Mouse (Mus musculus): ENCODE measurements around the gene 1700013G24Rik. TPM values are rescaled to one million over a fixed set of nuclear protein-coding genes. Genes with fewer than 3 reads are reported as not detected.
A peak's percentile ranks its signal among the peaks of the same experiment; 100 is the strongest.

Gene 1700013G24Rik
- polyA plus RNA-seq, 1 experiment from 2014 or later, result not detected

DNA sequence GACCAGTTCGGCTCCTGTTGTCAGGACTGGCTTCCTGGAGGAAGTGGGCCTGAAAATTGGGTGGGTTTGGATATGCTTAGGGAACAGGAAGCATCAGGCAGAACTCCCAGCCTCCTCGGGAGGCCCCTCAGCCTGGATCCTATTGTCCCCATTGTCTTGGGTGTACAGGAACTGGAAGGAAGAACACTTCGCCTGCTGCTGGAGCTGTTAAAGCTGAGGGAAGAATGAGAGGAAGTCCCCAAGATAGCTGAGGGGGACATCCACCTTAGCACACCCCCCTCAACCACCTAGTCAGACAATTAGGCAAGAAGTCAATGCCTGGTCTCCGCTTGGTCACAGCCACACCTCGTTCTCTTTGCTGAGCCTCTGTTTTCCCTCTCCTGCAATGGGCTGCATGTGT, 25.2 kb downstream of the 1700013G24Rik start:
- 0 out of 2 replicates have a peak overlapping the region, but pooled peaks have one; percentile 27 for H3K4me2 ChIP-seq (ENCODE audit: low read length)
- H3K27me3 ChIP-seq (ENCODE audit: insufficient read depth, low read length), result no peaks in the 10 kb centered on the region
- H3K9ac ChIP-seq (ENCODE audit: low read depth, low read length), result no peak overlapping the region
- no peaks in the 10 kb centered on the region for H3K9me3 ChIP-seq (replicated peaks; ENCODE audit: low read length)
- TF ChIP-seq CTCF (IDR thresholded peaks at IDR 0.05; ENCODE audit: low read depth), result no peak
- H3K4me1 ChIP-seq (replicated peaks; ENCODE audit: insufficient read depth, low read length), result peaks cover 74% of the 10 kb centered on the region
- ATAC-seq (replicated peaks; ENCODE audit: low FRiP score, low read depth), result no peak
- no peak overlapping the region for H3K4me3 ChIP-seq (replicated peaks; ENCODE audit: low read depth, low read length)
- peak; percentile 60 for DNase-seq (ENCODE audit: low spot score)
- WGBS, result 59% methylated on average over 5 of the region's 5 CpGs
- peak overlapping the region; percentile 95 for H3K27ac ChIP-seq
- no peaks in the 10 kb centered on the region for H3K36me3 ChIP-seq (ENCODE audit: insufficient read depth, low read length)

DNA sequence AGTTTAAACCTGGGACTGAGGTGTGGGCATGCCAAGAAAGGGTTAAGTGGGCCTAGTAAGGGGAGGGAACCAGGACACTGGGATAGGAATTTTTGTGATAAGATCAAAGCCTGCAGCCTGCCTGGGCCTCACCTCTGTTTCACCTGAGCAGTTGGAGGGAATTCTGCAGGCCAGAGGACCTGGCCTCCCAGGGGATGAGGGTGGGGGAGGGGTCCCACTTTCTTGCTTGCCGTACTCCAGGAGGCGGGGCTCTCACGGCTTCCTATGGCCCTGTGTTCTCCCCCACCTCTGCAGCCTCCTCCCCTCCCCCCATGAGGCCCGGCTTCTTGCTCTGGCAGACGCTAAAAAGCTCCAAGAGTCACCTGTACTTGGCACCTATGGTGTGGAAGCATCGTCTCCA, 26.7 kb downstream of the 1700013G24Rik start:
- H3K36me3 ChIP-seq (ENCODE audit: insufficient read depth, low read length), result no peaks in the 10 kb centered on the region
- ATAC-seq (replicated peaks; ENCODE audit: low FRiP score, low read depth) (peak; percentile 57), DNase-seq (ENCODE audit: low spot score) (peak; percentile 63)
- peaks cover 71% of the 10 kb centered on the region for H3K4me1 ChIP-seq (replicated peaks; ENCODE audit: insufficient read depth, low read length)
- peak overlapping the region; percentile 27 for H3K4me2 ChIP-seq (ENCODE audit: low read length)
- H3K27me3 ChIP-seq (ENCODE audit: insufficient read depth, low read length), result no peaks in the 10 kb centered on the region
- WGBS, result 8% methylated on average over 6 of the region's 6 CpGs
- H3K9me3 ChIP-seq (replicated peaks; ENCODE audit: low read length), result no peaks in the 10 kb centered on the region
- H3K4me3 ChIP-seq (replicated peaks; ENCODE audit: low read depth, low read length), result no peak overlapping the region
- no peak for TF ChIP-seq CTCF (IDR thresholded peaks at IDR 0.05; ENCODE audit: low read depth)
- peak overlapping the region; percentile 3; the same call in 1 of the 2 replicates for H3K9ac ChIP-seq (ENCODE audit: low read depth, low read length)
- H3K27ac ChIP-seq, result peak overlapping the region; percentile 95

DNA sequence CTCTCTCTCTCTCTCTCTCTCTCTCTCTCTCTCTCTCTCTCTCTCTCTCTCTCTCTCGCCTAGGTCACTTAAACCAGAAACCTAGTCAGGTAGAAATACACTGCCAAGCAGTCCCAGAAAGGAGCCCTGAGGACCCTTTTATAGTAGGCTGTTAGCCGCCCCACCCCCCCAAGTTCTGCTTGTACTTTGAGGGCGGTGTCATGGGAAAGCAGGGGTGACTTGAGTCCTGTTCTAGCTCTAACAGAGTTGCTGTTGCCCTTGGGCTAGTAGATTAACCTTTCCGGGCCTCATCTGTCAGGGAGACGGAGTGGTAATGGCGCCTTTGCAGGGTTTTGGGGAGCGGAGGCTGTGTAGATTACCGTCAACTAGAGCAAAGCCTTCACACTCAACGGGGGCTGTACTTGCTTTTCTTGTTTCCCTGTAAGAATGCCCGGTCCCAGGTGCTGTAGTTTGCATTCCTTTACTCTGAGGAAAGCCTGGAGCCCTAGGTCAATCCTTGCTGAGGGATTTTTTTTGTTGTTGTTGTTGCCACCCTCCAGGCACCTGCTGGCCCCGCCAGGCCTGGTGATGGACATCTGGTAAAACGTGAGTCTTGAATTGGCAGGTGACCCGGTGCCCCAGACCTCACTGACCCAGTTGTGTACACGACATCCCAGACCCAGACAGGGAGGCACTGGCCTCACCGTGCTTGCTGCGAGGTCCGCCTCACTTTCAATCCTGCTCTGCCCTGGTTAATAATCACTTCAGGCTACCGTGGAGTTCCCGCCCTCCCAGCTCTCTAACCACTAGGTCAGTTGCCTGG, 27.3 kb downstream of the 1700013G24Rik start:
- Histone ChIP-seq H3K9ac (ENCODE audit: low read depth, low read length) (peak overlapping the region; percentile 3; the same call in 1 of the 2 replicates), H3K36me3 (ENCODE audit: insufficient read depth, low read length) (no peaks in the 10 kb centered on the region), H3K4me2 (ENCODE audit: low read length) (peak overlapping the region; percentile 27), H3K27ac (peak overlapping the region; percentile 95), H3K4me3 (replicated peaks; ENCODE audit: low read depth, low read length) (no peak overlapping the region), H3K4me1 (replicated peaks; ENCODE audit: insufficient read depth, low read length) (peaks cover 71% of the 10 kb centered on the region), H3K9me3 (replicated peaks; ENCODE audit: low read length) (no peaks in the 10 kb centered on the region), H3K27me3 (ENCODE audit: insufficient read depth, low read length) (no peaks in the 10 kb centered on the region)
- DNase-seq (ENCODE audit: low spot score) (peak; percentile 66), ATAC-seq (replicated peaks; ENCODE audit: low FRiP score, low read depth) (peak; percentile 74)
- WGBS, result 25% methylated on average over 19 of the region's 19 CpGs
- TF ChIP-seq CTCF (IDR thresholded peaks at IDR 0.05; ENCODE audit: low read depth), result no peak

DNA sequence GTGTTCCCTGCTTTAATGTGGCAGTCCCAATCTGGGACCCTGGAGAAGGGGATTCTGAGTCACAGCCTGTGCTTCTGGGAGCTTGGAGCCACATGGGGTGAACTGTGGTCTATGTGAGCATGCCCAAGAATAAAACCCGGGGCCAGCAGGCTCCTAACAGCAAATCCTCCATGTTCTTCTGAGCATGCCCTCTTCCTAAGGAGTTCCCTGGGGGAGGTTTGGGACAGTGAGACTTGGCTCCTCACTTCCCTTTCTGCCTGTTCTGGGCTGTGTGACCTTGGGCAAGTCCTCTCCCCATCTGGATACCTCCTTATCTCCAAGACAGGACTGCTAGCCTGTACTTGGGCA, 27.9 kb downstream of the 1700013G24Rik start:
- peak overlapping the region; percentile 95 for H3K27ac ChIP-seq
- H3K9me3 ChIP-seq (replicated peaks; ENCODE audit: low read length), result no peaks in the 10 kb centered on the region
- no peak for DNase-seq (ENCODE audit: low spot score)
- no peak for ATAC-seq (replicated peaks; ENCODE audit: low FRiP score, low read depth)
- no peaks in the 10 kb centered on the region for H3K27me3 ChIP-seq (ENCODE audit: insufficient read depth, low read length)
- TF ChIP-seq CTCF (IDR thresholded peaks at IDR 0.05; ENCODE audit: low read depth), result no peak
- no peaks in the 10 kb centered on the region for H3K36me3 ChIP-seq (ENCODE audit: insufficient read depth, low read length)
- H3K9ac ChIP-seq (ENCODE audit: low read depth, low read length), result no peak overlapping the region
- H3K4me2 ChIP-seq (ENCODE audit: low read length), result peak overlapping the region; percentile 22
- no peak overlapping the region for H3K4me3 ChIP-seq (replicated peaks; ENCODE audit: low read depth, low read length)
- WGBS, result 6% methylated on average over 1 of the region's 1 CpGs
- peaks cover 71% of the 10 kb centered on the region for H3K4me1 ChIP-seq (replicated peaks; ENCODE audit: insufficient read depth, low read length)

DNA sequence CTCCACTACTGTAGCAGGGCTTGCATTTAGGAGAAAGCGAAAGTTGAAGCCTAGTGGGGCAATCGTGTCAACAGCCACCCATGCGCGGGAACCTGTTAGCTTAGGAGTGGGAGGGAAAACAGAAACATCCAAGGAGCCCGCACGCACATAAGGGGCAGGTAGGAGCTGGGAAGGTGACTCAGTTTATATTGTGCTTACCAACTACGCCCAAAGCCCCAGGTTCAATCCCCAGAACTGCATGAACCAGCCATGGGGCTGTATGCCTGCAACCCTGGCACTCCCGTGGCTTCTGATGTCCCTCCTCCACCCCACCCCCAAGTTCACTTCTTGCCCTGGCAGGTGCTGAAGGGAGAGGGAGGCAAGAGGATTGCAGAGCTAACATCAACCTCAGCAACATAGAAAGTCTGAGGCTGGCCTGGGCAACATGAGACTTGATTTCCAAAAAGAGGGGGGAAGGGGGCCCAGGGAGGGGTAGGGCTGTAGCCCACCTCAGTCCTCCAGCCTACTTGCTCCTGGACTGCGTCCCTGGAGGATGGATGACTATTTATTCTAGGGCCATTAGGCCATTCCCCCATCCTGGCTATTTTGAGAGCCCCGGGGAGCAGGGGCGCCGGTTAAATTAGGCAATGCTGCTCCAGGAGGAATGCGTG, 28.4 kb downstream of the 1700013G24Rik start:
- no peak for DNase-seq (ENCODE audit: low spot score)
- peak overlapping the region; percentile 22 for H3K4me2 ChIP-seq (ENCODE audit: low read length)
- H3K9ac ChIP-seq (ENCODE audit: low read depth, low read length), result no peak overlapping the region

DNA sequence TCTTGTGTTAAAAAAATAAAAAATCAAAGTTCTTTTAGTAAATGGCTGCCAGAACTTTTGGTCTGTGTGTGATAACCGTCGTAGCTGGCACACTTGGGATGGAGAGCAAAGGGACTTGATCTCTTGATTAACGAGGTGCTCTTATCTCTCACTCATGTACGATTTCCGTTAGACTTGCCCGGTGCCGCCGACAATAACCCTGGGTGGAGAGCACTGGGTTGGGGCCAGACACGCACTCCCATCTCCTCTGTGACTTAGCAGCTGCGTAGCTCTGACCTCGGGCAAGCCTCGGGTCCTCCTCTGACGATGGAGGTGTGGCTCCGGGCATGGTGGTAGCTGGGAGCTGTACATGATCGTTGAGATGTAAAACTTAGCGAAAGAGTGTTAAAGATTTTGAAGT, 30.8 kb downstream of the 1700013G24Rik start:
- H3K4me1 ChIP-seq (replicated peaks; ENCODE audit: insufficient read depth, low read length), result peaks cover 78% of the 10 kb centered on the region
- no peaks in the 10 kb centered on the region for H3K27me3 ChIP-seq (ENCODE audit: insufficient read depth, low read length)
- no peaks in the 10 kb centered on the region for H3K36me3 ChIP-seq (ENCODE audit: insufficient read depth, low read length)
- H3K9ac ChIP-seq (ENCODE audit: low read depth, low read length), result no peak overlapping the region
- H3K9me3 ChIP-seq (replicated peaks; ENCODE audit: low read length), result no peaks in the 10 kb centered on the region
- no peak overlapping the region for H3K4me3 ChIP-seq (replicated peaks; ENCODE audit: low read depth, low read length)
- WGBS, result 35% methylated on average over 16 of the region's 16 CpGs
- H3K4me2 ChIP-seq (ENCODE audit: low read length), result no peak overlapping the region
- no peak for DNase-seq (ENCODE audit: low spot score)
- peak overlapping the region; percentile 89 for H3K27ac ChIP-seq
- no peak for TF ChIP-seq CTCF (IDR thresholded peaks at IDR 0.05; ENCODE audit: low read depth)
- no peak for ATAC-seq (replicated peaks; ENCODE audit: low FRiP score, low read depth)

More for the DNA sequence above, 28.4 kb downstream of the 1700013G24Rik start:
- WGBS, result 39% methylated on average over 13 of the region's 13 CpGs
- Histone ChIP-seq H3K9me3 (replicated peaks; ENCODE audit: low read length) (no peaks in the 10 kb centered on the region), H3K4me1 (replicated peaks; ENCODE audit: insufficient read depth, low read length) (peaks cover 71% of the 10 kb centered on the region), H3K36me3 (ENCODE audit: insufficient read depth, low read length) (no peaks in the 10 kb centered on the region), H3K27ac (peak overlapping the region; percentile 95), H3K4me3 (replicated peaks; ENCODE audit: low read depth, low read length) (no peak overlapping the region), H3K27me3 (ENCODE audit: insufficient read depth, low read length) (no peaks in the 10 kb centered on the region)
- no peak for TF ChIP-seq CTCF (IDR thresholded peaks at IDR 0.05; ENCODE audit: low read depth)
- no peak for ATAC-seq (replicated peaks; ENCODE audit: low FRiP score, low read depth)
